Mouse (Mus musculus) limb, embryonic 11.5 days (tissue): ENCODE results near the gene Cux2. TPM values are rescaled to one million over a fixed set of nuclear protein-coding genes. Genes with fewer than 3 reads are reported as not detected.
A peak's percentile ranks its signal among the peaks of the same experiment; 100 is the strongest.

Experiments
- ATAC-seq: fragments of 200-750 bp; cut with Nextera tagmentation; 2 replicates; pipeline ENCODE4 v1.8.0; 2017; ENCODE audit warnings: low read depth; ENCODE audit not compliant: insufficient number of reproducible peaks, low FRiP score, low TSS enrichment
- DNase-seq: peaks from one replicate; pipeline ENCODE4 v3.0.0-alpha.2; 2015; ENCODE audit warnings: low spot score
- H3K27ac ChIP-seq: fragments of 300-500 bp; sonication (generic); replicated peaks from 2 replicates; pipeline ENCODE4 v1.5.1; 2014; ENCODE audit warnings: low read depth, mild to moderate bottlenecking, low read length
- H3K27me3 ChIP-seq: fragments of 300-500 bp; sonication (generic); 2 replicates; pipeline ENCODE4 v1.6.1; 2014; ENCODE audit warnings: mild to moderate bottlenecking, low read length, mixed read lengths; ENCODE audit not compliant: control insufficient read depth, insufficient read depth
- H3K36me3 ChIP-seq: fragments of 300-500 bp; sonication (generic); 2 replicates; pipeline ENCODE4 v1.6.1; 2014; ENCODE audit warnings: mild to moderate bottlenecking, low read length, moderate library complexity, mixed read lengths; ENCODE audit not compliant: control insufficient read depth, insufficient read depth
- H3K4me1 ChIP-seq: fragments of 300-500 bp; sonication (generic); 2 replicates; pipeline ENCODE4 v1.6.1; 2014; ENCODE audit warnings: low read length, mixed read lengths; ENCODE audit not compliant: control insufficient read depth, insufficient read depth
- H3K4me2 ChIP-seq: fragments of 300-500 bp; sonication (generic); 2 replicates; pipeline ENCODE4 v1.6.1; 2014; ENCODE audit warnings: low read depth, mild to moderate bottlenecking, moderate library complexity; ENCODE audit not compliant: severe bottlenecking
- H3K4me3 ChIP-seq: fragments of 300-500 bp; sonication (generic); 2 replicates; pipeline ENCODE4 v1.5.1; 2014; ENCODE audit warnings: low read depth, low read length
- H3K9ac ChIP-seq: fragments of 300-500 bp; sonication (generic); 2 replicates; pipeline ENCODE4 v1.6.1; 2014; ENCODE audit warnings: mild to moderate bottlenecking, low read length
- H3K9me3 ChIP-seq: fragments of 300-500 bp; sonication (generic); 2 replicates; pipeline ENCODE4 v1.6.1; 2016; ENCODE audit warnings: low read length; ENCODE audit not compliant: control insufficient read depth
- WGBS: fragments of 180-500 bp; shearing (Covaris S2); extraction: QIAGEN DNeasy Blood & Tissue Kit; methylation state at CpG from one replicate; pipeline ENCODE4 v1.1.7; 2014; 5-methylcytosine and 5-hydroxymethylcytosine counted together
- polyA plus RNA-seq: library from polyadenylated mRNA; unstranded; fragments of >200 nt; fragmentation: Nextera tagmentation; extraction: Ambion mirVana; gene quantifications from 2 replicates; pipeline ENCODE4 v1.2.1, GENCODE M21; 2014

The Cux2 gene
- polyA plus RNA-seq, 1 experiment from 2014 or later, result 3.7 TPM

- WGBS, result 80% methylated on average over 7 of the region's 7 CpGs
- Histone ChIP-seq H3K9ac (no peak overlapping the region), H3K4me1 (peaks cover 26% of the 10 kb centered on the region), H3K27ac (no peak overlapping the region), H3K27me3 (no peaks in the 10 kb centered on the region), H3K4me3 (no peak overlapping the region), H3K9me3 (no peaks in the 10 kb centered on the region), H3K4me2 (no peak overlapping the region), H3K36me3 (no peaks in the 10 kb centered on the region)
- ATAC-seq (no peak), DNase-seq (no peak)
Measured at GRCm38 (mm10) chr5:121946657-121947245, 103.2 kb downstream of the Cux2 start.

GRCm38 (mm10) chr5:121945819-121946218 lies 104.1 kb downstream of the Cux2 start:
- H3K27me3 ChIP-seq, result no peaks in the 10 kb centered on the region
- H3K4me2 ChIP-seq, result no peak overlapping the region
- H3K9ac ChIP-seq, result no peak overlapping the region
- no peaks in the 10 kb centered on the region for H3K36me3 ChIP-seq
- WGBS, result 46% methylated on average over 6 of the region's 6 CpGs
- H3K27ac ChIP-seq, result no peak overlapping the region
- ATAC-seq, result no peak
- H3K4me1 ChIP-seq, result peaks cover 24% of the 10 kb centered on the region
- peak; percentile 81 for DNase-seq
- H3K9me3 ChIP-seq, result no peaks in the 10 kb centered on the region
- no peak overlapping the region for H3K4me3 ChIP-seq

- WGBS, result 94% methylated on average over 16 of the region's 16 CpGs
- no peak overlapping the region for H3K4me2 ChIP-seq
- no peak for ATAC-seq
- no peaks in the 10 kb centered on the region for H3K27me3 ChIP-seq
- H3K9me3 ChIP-seq, result no peaks in the 10 kb centered on the region
- H3K4me3 ChIP-seq, result no peak overlapping the region
- peaks cover 20% of the 10 kb centered on the region for H3K4me1 ChIP-seq
- H3K36me3 ChIP-seq, result no peaks in the 10 kb centered on the region
- no peak for DNase-seq
- no peak overlapping the region for H3K9ac ChIP-seq
- no peak overlapping the region for H3K27ac ChIP-seq
Measured at GRCm38 (mm10) chr5:121944021-121944790, 105.7 kb downstream of the Cux2 start.

- no peak overlapping the region for H3K9ac ChIP-seq
- peaks cover 20% of the 10 kb centered on the region for H3K4me1 ChIP-seq
- H3K9me3 ChIP-seq, result no peaks in the 10 kb centered on the region
- no peak for ATAC-seq
- H3K4me3 ChIP-seq, result no peak overlapping the region
- no peak for DNase-seq
- no peaks in the 10 kb centered on the region for H3K27me3 ChIP-seq
- H3K36me3 ChIP-seq, result no peaks in the 10 kb centered on the region
- 60% methylated on average over 7 of the region's 7 CpGs for WGBS
- H3K4me2 ChIP-seq, result no peak overlapping the region
- no peak overlapping the region for H3K27ac ChIP-seq
Measured at GRCm38 (mm10) chr5:121943472-121943871, 106.4 kb downstream of the Cux2 start.

GRCm38 (mm10) chr5:121938065-121938849 lies 111.6 kb downstream of the Cux2 start:
- 31% methylated on average over 18 of the region's 18 CpGs for WGBS
- ATAC-seq (no peak), DNase-seq (no peak)
- Histone ChIP-seq H3K27ac (no peak overlapping the region), H3K36me3 (no peaks in the 10 kb centered on the region; the same call in 1 of the 2 replicates), H3K4me2 (no peak overlapping the region), H3K9ac (no peak overlapping the region), H3K4me1 (peaks cover 30% of the 10 kb centered on the region), H3K27me3 (no peaks in the 10 kb centered on the region), H3K4me3 (no peak overlapping the region), H3K9me3 (no peaks in the 10 kb centered on the region)

- DNase-seq (no peak), ATAC-seq (no peak)
- H3K4me1 ChIP-seq, result peaks cover 27% of the 10 kb centered on the region
- no peak overlapping the region for H3K9ac ChIP-seq
- H3K36me3 ChIP-seq, result no peaks in the 10 kb centered on the region
- H3K27ac ChIP-seq, result no peak overlapping the region
- H3K4me3 ChIP-seq, result no peak overlapping the region
- H3K27me3 ChIP-seq, result peaks cover 6% of the 10 kb centered on the region
- no peak overlapping the region for H3K4me2 ChIP-seq
- no peaks in the 10 kb centered on the region for H3K9me3 ChIP-seq
- WGBS, result 9% methylated on average over 9 of the region's 9 CpGs
Measured at GRCm38 (mm10) chr5:121930261-121930660, 119.6 kb downstream of the Cux2 start.

GRCm38 (mm10) chr5:121928362-121929000 lies 121.4 kb downstream of the Cux2 start:
- 10% methylated on average over 17 of the region's 17 CpGs for WGBS
- no peak overlapping the region for H3K9ac ChIP-seq
- no peaks in the 10 kb centered on the region for H3K36me3 ChIP-seq
- H3K27ac ChIP-seq, result no peak overlapping the region
- peaks cover 25% of the 10 kb centered on the region for H3K4me1 ChIP-seq
- H3K4me3 ChIP-seq, result no peak overlapping the region
- no peaks in the 10 kb centered on the region for H3K9me3 ChIP-seq
- DNase-seq, result no peak
- H3K4me2 ChIP-seq, result no peak overlapping the region
- ATAC-seq, result no peak
- peaks cover 18% of the 10 kb centered on the region for H3K27me3 ChIP-seq

- no peak overlapping the region for H3K4me2 ChIP-seq
- DNase-seq (peak; percentile 80), ATAC-seq (no peak)
- H3K9me3 ChIP-seq, result no peaks in the 10 kb centered on the region
- H3K27me3 ChIP-seq, result peaks cover 22% of the 10 kb centered on the region
- H3K36me3 ChIP-seq, result no peaks in the 10 kb centered on the region
- H3K4me1 ChIP-seq, result peaks cover 20% of the 10 kb centered on the region
- 0% methylated on average over 2 of the region's 2 CpGs for WGBS
- no peak overlapping the region for H3K4me3 ChIP-seq
- no peak overlapping the region for H3K9ac ChIP-seq
- H3K27ac ChIP-seq, result no peak overlapping the region
Measured at GRCm38 (mm10) chr5:121926543-121926814, 123.4 kb downstream of the Cux2 start.
